Mouse (Mus musculus) thymus, adult 2 months (tissue): Measurements from ENCODE around the gene Ppp2r5c.

Experiments
- CTCF ChIP-seq: fragments of 200-500 bp; IDR thresholded peaks from 2 replicates; pipeline ENCODE4 v1.5.1; 2012; ENCODE audit warnings: mild to moderate bottlenecking, control low read depth, low read length, moderate library complexity, borderline replicate concordance; ENCODE audit not compliant: control insufficient read depth, poor library complexity, insufficient read depth; ENCODE audit errors: extremely low read depth
- POLR2A ChIP-seq: fragments of 200-500 bp; IDR thresholded peaks from 2 replicates; pipeline ENCODE4 v1.6.1; 2012; ENCODE audit warnings: mild to moderate bottlenecking, low read length, control low read depth, moderate library complexity; ENCODE audit not compliant: control insufficient read depth, poor library complexity, insufficient read depth; ENCODE audit errors: extremely low read depth

DNA sequence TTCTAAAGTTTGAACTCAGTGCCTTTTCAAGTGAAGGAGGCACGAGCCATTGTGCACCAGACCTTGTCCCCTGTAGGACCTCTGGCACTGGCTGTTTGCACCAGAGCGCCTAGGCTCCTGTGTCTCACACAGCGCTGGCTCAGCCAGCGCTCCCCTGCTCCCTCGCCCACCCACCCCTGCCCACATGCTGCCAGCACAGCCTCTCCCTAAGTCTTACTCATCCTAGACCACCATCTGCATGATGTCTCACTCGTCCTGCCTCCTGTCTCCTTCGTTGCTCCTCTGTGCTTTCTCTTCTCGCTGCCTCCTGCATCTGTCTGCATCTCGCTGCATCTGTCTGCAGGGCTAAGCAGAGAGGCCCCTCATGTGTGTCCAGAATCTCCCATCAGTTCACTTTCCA, 131.4 kb downstream of the Ppp2r5c start:
- no peak for TF ChIP-seq CTCF
- no peak for TF ChIP-seq POLR2A
